Mouse (Mus musculus): ENCODE measurements around the gene Adra1b.

DNA sequence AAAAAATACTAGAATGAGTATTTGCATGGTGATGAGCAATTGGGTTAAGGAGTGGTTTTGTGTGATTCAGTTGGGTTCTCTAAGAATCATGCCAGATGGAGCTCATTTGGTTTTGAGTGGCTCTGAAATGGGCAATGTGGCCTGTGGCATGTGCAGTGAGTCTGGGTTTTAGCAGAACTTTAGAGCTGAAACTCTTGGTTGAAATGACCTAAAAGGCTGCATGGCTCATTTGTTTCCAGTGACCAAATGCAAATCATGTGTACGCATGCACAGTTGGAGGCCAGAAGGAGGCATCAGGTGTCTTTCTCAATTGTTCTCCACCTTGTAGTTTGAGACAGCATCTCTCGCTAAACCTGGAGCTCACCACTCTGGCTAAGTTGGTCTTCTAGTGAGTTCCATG is 35.0 kb upstream of the Adra1b start:
- no peak for TF ChIP-seq POLR2A (IDR thresholded peaks at IDR 0.05; ENCODE audit: insufficient read depth, low read depth, low read length)
- no peak for TF ChIP-seq CTCF (IDR thresholded peaks at IDR 0.05)
- TF ChIP-seq EP300 (IDR thresholded peaks at IDR 0.05; ENCODE audit: insufficient read depth, low read depth, low read length), result no peak
